Mouse (Mus musculus) layer of hippocampus, postnatal 10 days (tissue): ENCODE results near the gene Gramd1a. TPM values are rescaled to one million over a fixed set of nuclear protein-coding genes. Genes with fewer than 3 reads are reported as not detected.

ENCODE experiments used
- DNase-seq, 2 experiments: peaks; one replicate each; pipeline ENCODE4 v3.0.0; 2021; ENCODE audit warnings: low spot score in 2 of 2
- total RNA-seq, 2 experiments: library from RNA; stranded (reverse); gene quantifications; 2 replicates each; pipeline ENCODE4 v1.2.3; 2021

Gene Gramd1a
- total RNA-seq, 2 experiments from 2014 or later = 143 to 144 TPM

- DNase-seq = peak; percentile 93 to 94
Observed at GRCm38 (mm10) chr7:31097583-31098248, 58.0 kb downstream of the Gramd1a start.

- DNase-seq = no peak
Observed at GRCm38 (mm10) chr7:31096892-31097564, 58.7 kb downstream of the Gramd1a start.

- no peak for DNase-seq
Observed at GRCm38 (mm10) chr7:31094774-31095501, 60.8 kb downstream of the Gramd1a start.

- no peak for DNase-seq
Observed at GRCm38 (mm10) chr7:31089721-31090120, 66.0 kb downstream of the Gramd1a start.

GRCm38 (mm10) chr7:31088206-31088605, 67.5 kb downstream of the Gramd1a start:
- DNase-seq = no peak

GRCm38 (mm10) chr7:31087262-31087661, 68.4 kb downstream of the Gramd1a start:
- no peak for DNase-seq

- no peak for DNase-seq
Observed at GRCm38 (mm10) chr7:31086175-31086755, 69.4 kb downstream of the Gramd1a start.

GRCm38 (mm10) chr7:31085171-31085570, 70.5 kb downstream of the Gramd1a start:
- DNase-seq = no peak

- DNase-seq = no peak
Observed at GRCm38 (mm10) chr7:31084140-31084539, 71.6 kb downstream of the Gramd1a start.

- peak; percentile 56 to 64 for DNase-seq
Observed at GRCm38 (mm10) chr7:31082831-31083588, 72.7 kb downstream of the Gramd1a start.

- DNase-seq = no peak
Observed at GRCm38 (mm10) chr7:31082106-31082505, 73.6 kb downstream of the Gramd1a start.

- no peak for DNase-seq
Observed at GRCm38 (mm10) chr7:31081106-31081505, 74.6 kb downstream of the Gramd1a start.

- DNase-seq = no peak
Observed at GRCm38 (mm10) chr7:31080611-31081010, 75.1 kb downstream of the Gramd1a start.

Other genes starting within 250 kb of the Gramd1a start
- 10 to 100 TPM; 25.3 to 30.7 TPM for gene Mag, start 241.0 kb downstream of the Gramd1a start, total RNA-seq
- gene Hamp2, start 231.2 kb downstream of the Gramd1a start, total RNA-seq = not detected
- not detected for gene Hamp, start 211.9 kb downstream of the Gramd1a start, total RNA-seq
- 100 to 1,000 TPM in 1 of 2 experiments, 10 to 100 TPM in 1; 94.1 to 116 TPM for gene Usf2, start 199.1 kb downstream of the Gramd1a start, total RNA-seq
- gene Lsr, start 182.4 kb downstream of the Gramd1a start, total RNA-seq = 10 to 100 TPM; 11.8 to 15.1 TPM
- gene Fam187b, start 182.1 kb downstream of the Gramd1a start, total RNA-seq = under 1 TPM; 0.25 to 0.96 TPM
- 10 to 100 TPM; 35.9 to 36.5 TPM for gene Fxyd5, start 113.4 kb downstream of the Gramd1a start, total RNA-seq
- gene Fxyd7, start 104.4 kb downstream of the Gramd1a start, total RNA-seq = 100 to 1,000 TPM; 376 to 407 TPM
- 10 to 100 TPM; 67.2 to 69.2 TPM for gene Fxyd1, start 98.7 kb downstream of the Gramd1a start, total RNA-seq
- gene Lgi4, start 96.6 kb downstream of the Gramd1a start, total RNA-seq = 10 to 100 TPM; 13.2 to 15.5 TPM
- gene Fxyd3, start 79.2 kb downstream of the Gramd1a start, total RNA-seq = 1 to 10 TPM in 1 of 2 experiments, not detected in 1; 1.2 TPM
- gene Hpn, start 40.6 kb downstream of the Gramd1a start, total RNA-seq = 1 to 10 TPM; 2.1 to 2.9 TPM
- 100 to 1,000 TPM; 264 to 274 TPM for gene Scn1b, start 28.9 kb downstream of the Gramd1a start, total RNA-seq
- gene Scgb2b2, start 134.6 kb upstream of the Gramd1a start, total RNA-seq = not detected
- not detected for gene Scgb1b2, start 135.9 kb upstream of the Gramd1a start, total RNA-seq
- gene Scgb2b3, start 206.2 kb upstream of the Gramd1a start, total RNA-seq = not detected
- not detected for gene Scgb1b3, start 219.7 kb upstream of the Gramd1a start, total RNA-seq